Mouse (Mus musculus) heart, adult 11 months (tissue): Measurements from ENCODE around the gene Hps4.

Source experiments
- DNase-seq: peaks from one replicate; pipeline ENCODE4 v3.0.0; 2022

Gene Hps4

DNA sequence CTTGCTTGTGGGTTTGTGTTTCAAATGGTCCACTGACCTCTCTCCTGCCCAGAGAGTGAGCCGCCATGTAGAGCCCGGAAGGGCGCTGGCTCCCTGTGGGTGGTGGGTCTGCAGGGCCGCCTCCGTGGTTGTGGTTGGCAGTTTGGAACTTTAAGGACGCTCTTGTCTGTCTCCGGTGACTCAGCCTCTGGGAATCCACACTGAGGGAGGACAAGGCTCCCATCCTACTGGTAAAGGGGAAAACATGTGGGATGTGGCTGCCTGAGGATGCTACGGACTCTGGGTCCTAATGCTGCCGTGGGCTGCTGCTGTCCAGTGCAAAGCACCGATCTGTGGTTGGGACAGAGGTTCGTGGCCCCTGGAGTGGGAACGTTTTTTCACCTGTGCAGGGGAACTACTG lies 25.0 kb downstream of the Hps4 start:
- DNase-seq: no peak

DNA sequence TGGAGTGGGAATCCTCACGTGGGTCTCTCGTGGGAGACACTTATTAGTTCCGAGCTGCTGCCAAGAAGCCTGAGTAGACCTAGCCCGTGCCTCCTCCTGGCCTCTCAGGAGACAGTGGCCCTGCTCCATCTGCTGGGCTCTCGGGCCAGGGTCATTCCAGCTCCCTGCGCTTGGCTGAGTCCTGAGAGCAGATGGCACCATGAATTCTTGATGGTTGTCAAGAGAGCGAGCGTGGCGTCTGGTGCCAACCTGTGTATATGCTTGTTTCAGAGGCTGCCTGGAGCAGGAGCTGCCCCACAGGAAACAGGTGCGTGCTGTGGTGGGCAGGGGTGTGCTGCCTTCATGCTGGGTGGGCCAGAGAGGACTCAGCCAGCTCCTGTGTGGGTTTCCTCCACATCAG lies 25.8 kb downstream of the Hps4 start:
- no peak for DNase-seq

- no peak for DNase-seq
These were observed 26.4 kb downstream of the Hps4 start for GRCm38 (mm10) chr5:112369326-112369725.

DNA sequence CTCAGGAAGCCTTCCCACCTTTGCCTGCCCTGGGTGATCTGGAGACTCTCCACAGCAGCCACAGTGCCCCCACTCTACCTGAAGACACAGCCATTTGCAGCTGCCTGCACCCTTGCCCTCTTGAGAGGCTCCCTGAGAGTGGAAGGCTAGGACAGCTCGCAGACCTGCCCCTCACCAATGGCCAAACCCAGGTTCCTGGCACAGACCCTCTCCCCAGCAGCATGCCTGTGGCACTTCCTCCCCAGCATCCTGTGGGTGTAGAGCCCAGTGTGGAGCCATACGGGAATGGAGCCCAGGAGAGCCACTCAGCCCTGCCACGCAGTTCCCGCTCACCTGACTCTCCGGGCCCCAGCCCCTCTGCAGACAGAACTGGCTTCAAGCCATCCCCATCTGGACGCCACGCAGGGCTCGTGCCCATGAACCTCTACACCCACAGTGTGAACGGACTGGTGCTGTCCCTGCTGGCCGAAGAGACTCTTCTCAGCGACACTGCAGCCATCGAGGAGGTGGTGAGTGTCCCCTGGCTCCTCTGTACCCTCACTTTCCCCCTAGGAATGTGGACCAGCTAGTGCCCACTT lies 27.4 kb downstream of the Hps4 start:
- no peak for DNase-seq

DNA sequence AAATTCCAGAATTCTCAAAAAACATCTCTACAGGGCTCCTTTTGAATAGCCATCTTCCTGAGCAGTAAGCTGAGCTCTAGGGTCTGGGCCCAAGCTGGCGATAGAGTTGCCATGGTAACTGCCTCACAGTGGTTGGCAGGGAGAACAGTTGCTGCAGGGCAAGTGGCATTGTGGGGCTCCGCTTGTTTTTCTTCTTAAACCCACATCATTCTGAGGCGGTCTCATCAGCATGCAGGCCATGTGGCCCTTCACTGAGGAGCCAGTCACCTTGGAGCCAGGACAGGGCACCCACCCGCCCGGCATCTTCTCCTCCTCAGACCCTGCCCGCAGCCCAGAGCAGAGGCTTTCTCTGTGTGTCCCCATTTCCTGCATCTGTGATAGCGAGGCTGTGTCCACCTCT lies 29.1 kb downstream of the Hps4 start:
- DNase-seq: no peak

DNA sequence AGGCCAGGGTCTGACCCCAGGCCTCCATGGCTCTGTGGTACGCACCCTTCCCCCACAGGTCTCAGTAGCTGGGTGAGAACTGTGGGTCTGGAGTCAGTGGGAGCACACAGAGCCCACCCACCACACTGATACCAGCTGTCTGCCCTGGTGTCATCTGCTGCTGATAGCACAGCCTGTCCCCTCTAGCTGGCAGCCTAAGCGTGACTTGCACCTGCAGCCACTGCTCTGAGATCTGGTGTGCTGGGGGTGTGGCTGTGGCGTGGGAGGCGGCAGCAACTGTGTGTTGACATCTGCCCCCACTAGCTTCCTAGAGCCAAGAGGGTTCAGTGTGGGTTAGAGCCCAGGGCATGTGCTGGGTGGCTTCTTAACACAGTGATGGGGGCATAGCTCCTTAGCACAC lies 33.2 kb downstream of the Hps4 start:
- DNase-seq: no peak

DNA sequence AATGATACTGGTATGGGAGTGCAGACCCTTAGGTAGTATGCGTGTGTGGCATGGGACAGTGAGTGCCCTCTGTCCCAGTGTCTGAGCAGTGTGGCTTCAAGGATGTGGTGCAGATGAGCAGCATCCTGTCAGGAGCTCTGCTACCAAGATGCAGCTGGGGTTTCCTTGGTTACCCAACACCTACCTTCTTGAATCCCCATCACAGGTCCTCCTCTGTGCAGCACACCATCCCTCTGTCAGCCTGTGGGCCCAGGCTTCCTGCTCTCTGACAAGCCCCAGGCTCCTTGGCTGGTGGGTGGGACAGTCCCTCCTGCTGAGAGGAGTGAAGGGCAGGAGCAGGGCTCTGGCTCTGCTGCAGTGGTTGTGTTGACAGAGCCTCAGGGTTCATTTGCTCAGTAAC lies 34.5 kb downstream of the Hps4 start:
- no peak for DNase-seq

- no peak for DNase-seq
These were observed 35.8 kb downstream of the Hps4 start for GRCm38 (mm10) chr5:112378716-112379115.

DNA sequence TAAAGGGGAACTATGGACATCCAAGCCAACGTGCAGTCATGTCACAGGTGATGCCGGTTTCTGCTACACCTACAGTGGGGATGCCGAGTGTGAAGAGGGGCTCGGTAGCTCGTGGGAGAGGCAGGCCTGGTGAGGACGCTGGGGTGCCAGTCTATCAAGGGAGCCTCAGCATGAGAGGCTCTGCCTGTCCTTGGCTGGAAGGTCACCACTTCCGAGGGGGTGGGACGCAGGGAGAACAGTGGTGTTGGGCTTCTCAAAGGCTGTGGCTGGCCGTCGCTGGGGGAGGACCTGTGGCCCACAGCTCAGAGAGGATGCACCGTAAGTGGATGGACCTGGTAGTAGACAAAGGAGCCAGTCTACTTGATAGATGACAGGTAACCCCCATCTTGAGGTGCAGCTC lies 38.3 kb downstream of the Hps4 start:
- no peak for DNase-seq

DNA sequence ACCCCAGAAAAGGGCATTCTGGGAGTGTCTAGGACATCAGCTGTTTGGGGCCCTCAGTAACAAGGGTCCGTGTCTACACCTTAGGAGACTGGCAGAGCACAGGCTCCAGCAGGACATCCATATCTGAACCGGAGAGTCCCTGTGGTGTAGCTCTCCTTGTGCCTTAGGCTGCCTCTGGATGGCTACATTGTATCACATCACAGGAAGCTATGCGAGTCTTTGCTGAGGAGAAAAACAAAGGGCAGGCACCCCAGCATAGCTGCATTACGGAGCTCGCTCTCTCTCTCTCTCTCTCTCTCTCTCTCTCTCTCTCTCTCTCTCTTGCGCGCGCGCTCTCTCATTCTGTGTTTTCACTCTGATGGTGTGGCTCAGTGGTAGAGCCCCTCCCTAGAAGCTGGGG lies 39.2 kb downstream of the Hps4 start:
- no peak for DNase-seq

DNA sequence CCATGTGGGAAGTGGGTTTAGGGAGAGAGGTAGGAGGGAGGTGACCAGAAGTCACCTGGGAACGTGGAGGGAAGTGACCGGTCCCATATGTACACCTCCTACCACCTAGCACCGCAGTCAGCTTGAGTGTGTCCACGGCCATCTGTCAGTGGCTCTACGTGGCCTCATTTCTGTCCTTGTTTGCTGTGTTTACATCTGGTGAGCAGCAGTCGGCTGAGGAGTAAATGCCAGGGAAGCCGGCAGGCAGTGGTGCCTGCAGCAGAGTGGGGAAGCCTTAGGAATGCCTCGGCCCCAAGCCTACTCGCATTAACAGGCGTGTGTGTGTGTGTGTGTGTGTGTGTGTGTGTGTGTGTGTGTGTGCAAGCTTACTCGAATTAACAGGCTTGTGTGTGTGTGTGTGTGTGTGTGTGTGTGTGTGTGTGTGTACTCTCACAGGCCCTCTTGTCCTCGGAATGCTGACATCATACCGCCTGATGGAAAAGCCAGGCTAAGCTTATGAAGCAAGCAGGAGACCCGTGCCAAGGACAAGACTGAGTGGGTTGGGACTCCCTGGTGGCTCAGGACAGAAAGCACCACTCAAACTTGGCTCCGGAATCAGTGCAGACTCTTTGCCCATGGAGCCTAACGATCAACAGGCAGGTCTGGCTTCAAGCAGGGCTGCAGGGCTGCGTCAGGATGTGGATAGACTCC lies 39.9 kb downstream of the Hps4 start:
- DNase-seq: peak; percentile 97

DNA sequence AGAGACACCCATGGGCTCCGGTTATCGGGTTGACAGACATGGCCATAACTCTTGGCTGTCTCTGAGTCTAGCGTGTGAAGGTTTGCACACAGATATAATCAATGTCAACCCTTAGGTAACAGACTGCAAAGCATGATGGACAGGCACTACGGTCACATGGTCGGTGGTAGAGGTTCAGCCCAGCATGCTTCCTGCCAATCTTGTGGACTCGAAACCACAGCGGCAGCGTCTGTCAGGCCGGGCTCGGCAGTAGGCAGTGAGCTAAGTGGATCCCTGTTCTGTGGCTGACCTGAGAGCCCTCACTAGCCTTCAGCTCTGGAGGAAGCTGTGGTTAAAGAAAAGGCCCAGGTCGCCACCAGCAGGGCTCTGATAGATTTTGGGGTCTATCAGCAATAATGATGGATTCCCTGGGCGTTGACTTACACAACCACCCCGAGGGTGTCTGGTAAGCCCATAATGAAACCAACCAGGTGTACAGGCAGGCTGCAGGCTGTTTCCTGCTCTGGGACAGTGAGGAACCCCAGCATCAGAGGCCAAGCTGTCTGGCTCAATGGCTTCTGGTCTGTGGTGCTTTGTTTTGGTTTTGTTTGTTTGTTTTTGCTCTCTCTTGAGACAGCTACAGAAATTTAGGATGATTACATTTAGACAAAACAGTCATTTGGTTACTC lies 42.1 kb downstream of the Hps4 start:
- no peak for DNase-seq

GRCm38 (mm10) chr5:112385973-112386372 lies 43.1 kb downstream of the Hps4 start:
- DNase-seq: no peak

DNA sequence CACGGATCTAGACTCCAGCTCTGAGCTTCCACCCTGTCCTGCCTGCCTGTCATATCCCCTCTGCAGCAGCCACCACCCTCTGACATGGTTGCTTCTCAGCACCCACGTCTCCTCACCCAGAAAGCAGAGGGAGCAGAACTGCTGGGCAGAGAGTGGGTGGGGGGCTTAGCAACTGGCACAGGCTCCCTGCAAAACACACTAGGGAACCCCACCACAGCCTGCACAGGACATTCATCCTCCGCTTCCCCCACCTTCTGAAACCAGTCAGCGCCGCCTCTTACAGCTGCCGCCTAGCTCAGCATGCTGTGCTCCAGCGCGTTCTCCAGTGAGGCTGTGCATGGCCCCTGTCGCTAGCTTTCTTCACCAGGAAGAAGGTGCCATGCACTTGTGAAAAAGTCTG lies 46.5 kb downstream of the Hps4 start:
- DNase-seq: no peak

DNA sequence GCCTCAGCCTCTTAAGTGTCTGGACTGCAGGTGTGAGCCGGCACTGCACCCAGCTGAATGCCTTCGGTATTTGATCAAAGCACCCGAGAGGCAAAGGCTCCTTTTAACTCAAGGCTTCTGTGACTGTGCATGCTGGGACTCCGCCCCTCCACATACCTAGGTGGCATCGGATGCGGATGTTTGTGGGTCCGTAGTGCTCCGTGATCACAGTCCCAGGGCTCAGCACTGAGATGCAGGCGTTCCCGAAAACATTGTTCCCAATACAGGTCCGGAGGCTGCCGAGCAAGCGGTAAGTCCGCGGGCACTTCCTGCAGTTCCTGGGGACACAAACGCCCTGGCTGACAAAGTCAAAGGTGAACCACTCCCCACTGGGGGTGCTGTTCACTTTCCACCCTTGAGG lies 48.1 kb downstream of the Hps4 start:
- no peak for DNase-seq

- no peak for DNase-seq
These were observed 48.9 kb downstream of the Hps4 start for GRCm38 (mm10) chr5:112391676-112392323.

DNA sequence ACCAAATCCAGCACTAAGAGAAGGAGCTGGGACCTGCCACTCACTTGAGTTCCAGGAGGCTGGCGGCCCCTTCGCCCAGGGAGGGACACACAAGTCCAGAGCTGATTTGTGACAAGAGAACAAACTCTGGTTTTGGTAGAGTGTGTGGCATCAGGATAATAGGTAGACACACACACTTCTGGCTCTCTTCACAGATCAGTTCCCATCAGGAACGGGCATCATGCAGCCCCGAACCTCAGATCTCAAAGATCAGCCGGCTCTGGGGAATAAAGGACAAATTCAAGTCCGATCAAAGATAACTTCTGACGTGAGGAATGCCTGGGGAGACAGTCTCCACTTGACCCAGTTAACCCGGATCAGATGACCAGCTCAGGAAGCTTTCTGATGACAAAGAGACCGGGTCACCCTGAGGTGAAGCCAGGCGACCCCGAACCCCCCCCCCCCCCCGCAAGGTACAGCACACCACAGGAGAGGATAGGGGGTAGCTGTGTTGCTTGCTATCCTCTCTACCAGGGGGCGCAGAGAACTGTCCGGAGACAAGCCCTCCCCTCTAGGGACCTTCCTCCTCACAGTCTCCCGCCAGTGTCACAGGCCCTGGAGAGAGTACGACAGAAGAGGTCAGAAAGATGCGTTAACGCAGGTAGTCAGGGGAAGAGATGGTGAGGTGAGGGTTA lies 51.0 kb downstream of the Hps4 start:
- DNase-seq: no peak

- no peak for DNase-seq
These were observed 51.5 kb downstream of the Hps4 start for GRCm38 (mm10) chr5:112394415-112394763.

DNA sequence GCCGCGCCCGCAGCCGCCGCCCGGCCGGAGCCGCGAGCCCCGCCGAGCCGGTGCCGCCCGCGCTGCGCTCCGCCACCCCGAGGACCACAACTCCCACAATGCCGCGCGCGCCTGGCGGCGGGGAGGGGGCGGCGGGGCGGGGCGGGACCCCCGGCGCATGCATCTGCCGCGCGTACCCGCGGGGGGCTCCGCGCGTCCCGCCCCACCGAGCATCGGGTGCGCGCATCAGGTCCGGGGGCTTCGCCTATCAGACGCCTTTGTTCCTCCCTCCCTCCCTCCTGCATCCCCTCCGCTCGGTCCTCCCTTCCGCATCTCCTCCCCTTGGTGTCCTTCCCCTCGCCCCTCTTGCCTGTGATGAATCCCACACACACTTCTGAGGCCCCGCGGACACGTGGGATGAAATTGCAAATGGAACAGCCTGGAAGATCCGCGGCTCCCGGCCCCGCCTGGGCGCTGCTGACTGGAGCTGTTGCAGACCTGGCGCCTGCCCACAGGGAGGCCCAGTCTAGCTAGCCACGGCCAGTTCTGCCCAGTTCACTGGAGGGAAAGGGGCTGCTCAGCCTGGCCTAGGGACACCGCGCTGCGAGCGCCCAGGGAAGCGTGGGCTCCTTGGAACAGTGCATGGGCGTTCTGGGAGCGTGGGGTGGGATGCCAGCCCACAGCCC lies 52.0 kb downstream of the Hps4 start, which contains the start of gene Asphd2:
Gene Asphd2 (minus strand): TSS at position 88 of the 665 bp plus-strand sequence.
- DNase-seq: peak; percentile 94

DNA sequence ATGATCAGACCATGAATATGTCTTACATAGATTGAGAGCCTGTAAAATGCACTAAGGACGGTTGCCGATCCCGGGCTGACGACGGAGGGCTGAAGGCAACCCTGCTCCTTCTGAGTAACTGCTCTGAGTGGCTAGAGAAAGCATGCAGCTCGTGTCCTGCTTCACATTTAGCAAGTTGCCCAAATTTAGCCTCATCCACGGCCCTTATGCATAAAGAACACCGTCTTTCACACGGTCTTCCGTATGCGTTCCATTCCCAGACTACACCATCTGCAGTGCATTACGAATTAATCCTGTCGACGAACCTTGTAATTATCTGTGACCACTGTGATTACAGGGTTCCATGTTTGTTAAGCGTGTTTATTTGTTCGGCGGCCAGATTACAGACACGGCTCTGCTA lies 53.2 kb downstream of the Hps4 start:
- no peak for DNase-seq

DNA sequence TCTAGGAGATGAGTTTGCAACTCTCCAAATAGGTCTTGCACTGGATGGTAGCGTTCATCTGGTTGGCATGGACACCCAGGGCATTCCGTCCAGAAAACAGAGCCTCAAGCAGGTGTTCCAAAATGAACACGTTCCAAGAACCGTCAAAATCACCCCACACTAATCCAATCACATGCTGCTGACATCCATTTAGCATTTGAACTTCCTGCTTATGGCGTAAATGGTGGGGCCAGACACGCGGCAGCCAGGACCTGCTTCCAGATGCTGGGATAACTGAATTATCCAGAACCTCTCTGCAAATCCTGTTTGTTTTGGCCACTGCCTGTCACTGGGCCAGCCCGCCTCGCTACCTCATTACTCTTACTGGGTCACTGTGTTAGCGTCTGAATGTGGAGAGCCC lies 56.4 kb downstream of the Hps4 start:
- no peak for DNase-seq

GRCm38 (mm10) chr5:112402437-112402836 lies 59.6 kb downstream of the Hps4 start:
- DNase-seq: no peak

GRCm38 (mm10) chr5:112406017-112406416 lies 63.1 kb downstream of the Hps4 start:
- DNase-seq: no peak
